Mouse (Mus musculus): ENCODE data around the gene Prok2.

DNA sequence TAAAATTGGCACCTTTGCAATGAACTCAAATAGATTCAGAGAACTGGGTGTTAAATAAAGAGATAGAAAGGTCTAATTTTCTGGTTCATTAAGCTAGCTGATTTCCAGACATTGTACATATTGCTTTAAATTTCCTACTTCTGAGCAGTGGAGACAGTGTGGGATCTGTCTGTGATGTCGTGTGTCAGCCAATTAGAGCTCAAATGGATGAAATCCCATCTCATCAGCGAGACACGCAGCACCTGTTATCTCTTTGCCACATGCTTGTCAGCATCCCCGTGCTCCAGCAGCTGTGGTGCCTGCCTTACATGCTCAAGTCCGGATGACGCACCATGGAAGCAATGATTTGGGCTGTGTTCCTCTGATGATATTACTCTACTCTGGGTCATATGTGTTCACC lies 25.1 kb upstream of the Prok2 start:
- TF ChIP-seq POLR2A (IDR thresholded peaks at IDR 0.05; ENCODE audit: extremely low read depth, insufficient read depth, low read length) (no peak), CTCF (IDR thresholded peaks at IDR 0.05; ENCODE audit: low read depth, low read length) (no peak)

All from liver, adult 2 months (tissue).